Mouse (Mus musculus): ENCODE data around the gene Vpreb2. TPM values are rescaled to one million over a fixed set of nuclear protein-coding genes. Genes with fewer than 3 reads are reported as not detected.
"Not testable (repeated sequence)": the region's sequence is repeated elsewhere in the genome, so short reads cannot be mapped to it uniquely, and the experiment has no call there.

Gene Vpreb2
- polyA plus RNA-seq (2017; shearing (Covaris generic)): not detected

- no peak for ATAC-seq
Measured at GRCm38 (mm10) chr16:17980128-17980527, at the start of gene Vpreb2. Gene Vpreb2 (plus strand): TSS chr16:17980428.

GRCm38 (mm10) chr16:17931906-17932460, 48.2 kb upstream of the Vpreb2 start:
- no peak for ATAC-seq

- no peak for ATAC-seq
Measured at GRCm38 (mm10) chr16:17933594-17934444, 46.4 kb upstream of the Vpreb2 start.

- peak; percentile 38 for ATAC-seq
Measured at GRCm38 (mm10) chr16:17934445-17934910, 45.8 kb upstream of the Vpreb2 start.

- no peak for ATAC-seq
Measured at GRCm38 (mm10) chr16:17936776-17937175, 43.5 kb upstream of the Vpreb2 start.

- no peak for ATAC-seq
Measured at GRCm38 (mm10) chr16:17938187-17938586, 42.0 kb upstream of the Vpreb2 start.

DNA sequence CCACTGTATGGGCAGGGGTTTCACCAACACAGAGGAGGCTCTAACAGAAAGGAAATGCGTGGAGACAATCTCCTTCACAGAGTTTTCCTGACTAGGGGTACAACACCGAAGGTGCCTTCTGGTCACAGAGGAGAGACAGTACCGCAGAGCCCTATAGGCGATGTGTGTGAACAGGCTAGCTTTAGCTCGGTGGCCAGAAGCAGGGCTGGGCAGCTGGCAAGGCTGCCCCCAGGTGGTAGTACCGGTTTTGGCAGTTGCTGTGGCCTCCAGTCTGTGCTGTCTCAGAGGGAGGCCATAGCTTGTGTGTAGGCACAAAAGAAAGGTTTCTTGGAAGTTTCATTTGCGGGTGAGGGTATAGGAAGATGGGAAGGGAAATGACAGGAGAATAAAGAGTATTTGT, 41.4 kb upstream of the Vpreb2 start:
- peak; percentile 91 for ATAC-seq

DNA sequence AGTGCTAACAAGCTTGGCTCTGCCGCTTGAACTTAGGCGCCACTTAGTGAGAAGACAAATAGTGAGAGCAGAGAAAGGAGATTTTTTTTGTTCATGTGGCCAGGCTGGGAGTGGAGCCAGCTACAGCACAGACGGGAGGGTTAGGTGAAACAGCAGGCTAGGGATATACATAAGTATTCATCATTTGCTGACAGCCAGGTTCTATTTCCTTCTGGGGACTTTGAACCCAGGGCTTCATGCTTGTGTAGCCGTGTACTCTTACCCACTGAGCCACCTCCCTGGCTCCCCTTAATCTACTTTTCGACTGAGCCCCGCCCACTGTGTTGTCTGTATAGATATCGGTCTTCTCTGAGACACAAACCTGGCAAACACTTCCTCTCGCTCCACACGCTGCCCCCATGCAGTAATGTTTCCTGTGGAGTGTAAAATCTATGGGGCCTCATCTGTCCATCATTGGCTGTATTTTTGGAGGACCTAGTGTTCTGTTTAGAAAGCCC, 40.9 kb upstream of the Vpreb2 start:
- no peak for ATAC-seq

- no peak for ATAC-seq
Measured at GRCm38 (mm10) chr16:17943466-17943865, 36.8 kb upstream of the Vpreb2 start.

- no peak for ATAC-seq
Measured at GRCm38 (mm10) chr16:17945081-17945831, 35.0 kb upstream of the Vpreb2 start.

- no peak for ATAC-seq
Measured at GRCm38 (mm10) chr16:17949421-17949877, 30.8 kb upstream of the Vpreb2 start.

GRCm38 (mm10) chr16:17950068-17950467, 30.2 kb upstream of the Vpreb2 start:
- ATAC-seq: no peak

GRCm38 (mm10) chr16:17951618-17952017, 28.6 kb upstream of the Vpreb2 start:
- ATAC-seq: no peak

DNA sequence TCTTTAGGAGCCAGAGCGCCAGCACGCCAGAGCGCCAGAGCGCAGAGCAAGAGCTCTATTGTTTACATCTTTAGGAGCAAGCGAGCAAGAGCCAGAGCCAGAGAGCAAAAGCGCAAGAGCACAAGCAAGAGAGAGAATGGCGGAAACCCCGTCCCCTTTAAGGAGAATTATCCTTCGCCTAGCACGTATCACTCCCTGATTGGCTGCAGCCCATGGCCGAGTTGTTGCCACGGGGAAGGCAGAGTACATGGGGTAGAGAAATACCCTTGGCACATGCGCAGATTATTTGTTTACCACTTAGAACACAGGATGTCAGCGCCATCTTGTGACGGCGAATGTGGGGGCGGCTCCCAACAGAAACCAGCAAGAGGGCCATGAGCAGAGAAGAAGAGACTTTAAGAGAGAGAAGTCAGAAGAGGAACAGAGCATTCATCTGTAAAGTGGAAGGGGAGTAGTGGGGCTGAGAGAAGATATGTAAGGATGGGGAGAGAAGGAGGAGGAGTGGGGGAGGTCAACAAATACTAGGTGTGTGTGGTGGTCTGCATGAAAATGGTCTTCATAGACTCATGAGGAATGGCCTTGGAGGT, 24.1 kb upstream of the Vpreb2 start:
- not testable (repeated sequence) for ATAC-seq

GRCm38 (mm10) chr16:17962091-17962490, 18.1 kb upstream of the Vpreb2 start:
- no peak for ATAC-seq

GRCm38 (mm10) chr16:17971853-17972252, 8.4 kb upstream of the Vpreb2 start:
- no peak for ATAC-seq

DNA sequence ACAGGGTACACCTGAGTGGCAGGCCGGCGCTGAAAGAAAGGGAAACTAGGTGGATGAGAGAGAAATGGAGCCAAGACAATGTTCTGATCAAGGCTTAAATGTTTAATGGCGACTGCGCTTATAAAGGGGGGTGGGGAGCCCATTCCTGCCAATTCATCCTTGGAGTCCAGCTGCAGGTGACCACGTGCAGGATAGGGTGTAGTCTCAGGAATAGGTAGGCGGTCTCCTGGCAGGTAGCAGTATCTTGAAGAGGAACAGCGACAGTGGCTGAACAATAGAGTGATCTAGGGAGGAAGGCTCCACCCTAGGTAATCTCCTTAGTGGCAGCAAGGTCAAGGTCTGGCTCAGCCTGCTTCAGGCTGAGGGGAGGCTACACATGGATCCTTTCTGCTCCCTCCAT, 2.4 kb upstream of the Vpreb2 start:
- not testable (repeated sequence) for ATAC-seq

DNA sequence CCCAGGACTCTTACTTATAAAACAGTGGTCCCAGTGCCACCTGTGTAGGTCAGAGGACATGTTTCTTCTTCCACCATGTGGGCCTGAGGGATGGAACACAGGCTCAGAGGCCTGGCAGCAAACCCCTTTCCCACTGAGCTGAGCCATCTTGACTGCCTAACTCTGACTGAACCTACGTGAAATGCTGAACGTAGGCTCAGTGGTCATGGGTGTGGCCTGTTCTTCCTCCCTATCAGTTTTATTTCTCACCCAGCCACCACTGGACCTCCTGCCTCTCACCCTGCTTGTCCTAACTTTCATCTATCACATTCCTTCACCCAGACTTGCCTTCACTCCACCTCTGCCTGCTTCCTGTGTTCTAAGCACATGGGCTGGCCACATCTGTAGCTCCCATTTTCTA, 3.0 kb downstream of the Vpreb2 start:
- no peak for ATAC-seq

DNA sequence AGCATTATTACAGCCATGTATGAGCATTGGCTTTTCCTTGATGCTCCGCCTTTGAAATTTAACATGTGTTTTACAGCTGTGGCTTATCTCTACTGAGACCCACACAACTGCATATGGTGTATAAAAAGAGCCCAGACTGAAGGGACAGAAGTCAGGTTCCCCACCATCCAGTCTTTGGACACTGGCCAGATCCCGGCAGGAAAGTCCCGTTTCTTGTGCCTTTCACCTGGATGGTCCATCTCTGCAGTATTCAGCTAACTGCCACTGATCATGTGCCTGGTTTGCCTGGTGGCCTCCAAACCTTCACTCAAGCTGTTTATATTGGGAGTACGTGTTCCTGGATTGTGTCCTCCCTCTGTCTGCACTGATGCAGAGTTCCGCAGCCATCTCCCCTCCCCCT, 4.0 kb downstream of the Vpreb2 start:
- ATAC-seq: no peak

GRCm38 (mm10) chr16:17985078-17985477, 4.8 kb downstream of the Vpreb2 start:
- no peak for ATAC-seq

DNA sequence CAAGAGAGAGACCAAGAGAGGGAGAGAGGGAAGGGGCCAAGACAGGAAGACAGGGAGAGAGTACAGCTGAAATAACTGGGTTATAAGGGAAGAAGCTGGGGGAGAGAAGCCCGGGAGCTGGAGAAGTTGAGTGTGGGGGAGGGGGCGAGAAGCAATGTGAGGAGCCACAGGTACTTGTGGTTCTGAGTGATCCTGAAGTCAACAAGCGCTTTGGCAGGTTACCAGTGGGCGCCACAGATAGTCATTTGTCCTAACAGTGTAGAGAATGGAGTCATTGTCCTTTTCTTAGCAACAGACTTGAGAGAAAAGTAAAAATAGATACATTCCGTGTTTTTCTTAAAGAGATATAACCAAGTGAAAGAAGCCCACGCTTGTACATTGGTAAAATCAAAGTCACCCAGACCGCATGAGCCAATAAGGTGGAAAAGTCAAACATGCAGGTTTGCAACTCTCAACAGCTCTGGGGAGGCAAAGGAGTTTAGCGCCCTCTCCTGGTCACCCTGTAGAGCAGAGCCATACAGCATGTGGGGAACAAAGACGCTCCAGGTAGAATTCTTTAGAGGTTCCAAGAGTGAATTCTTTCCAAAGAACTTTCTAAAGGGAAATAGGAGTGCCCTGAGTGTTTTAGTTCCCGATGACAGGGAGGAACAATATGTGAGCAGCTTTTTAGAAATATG, 6.4 kb downstream of the Vpreb2 start:
- peak; percentile 50 for ATAC-seq

DNA sequence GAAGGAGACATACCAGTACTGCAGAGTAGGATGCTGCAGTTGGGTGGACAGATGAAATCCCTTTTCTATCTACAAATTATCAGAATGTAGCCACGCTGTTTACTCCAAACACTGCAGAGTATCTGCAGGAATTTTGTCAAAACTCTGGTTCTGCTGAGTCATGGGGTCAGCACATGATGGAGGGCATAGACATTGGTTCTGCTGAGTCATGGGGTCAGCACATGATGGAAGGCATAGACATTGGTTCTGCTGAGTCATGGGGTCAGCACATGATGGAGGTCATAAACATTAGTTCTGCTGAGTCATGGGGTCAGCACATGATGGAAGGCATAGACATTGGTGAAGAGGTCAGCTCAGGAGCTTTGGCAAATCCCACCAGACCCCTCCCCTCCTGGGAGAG, 7.5 kb downstream of the Vpreb2 start:
- no peak for ATAC-seq
